Mouse (Mus musculus): ENCODE data around the gene Marc1. TPM values are rescaled to one million over a fixed set of nuclear protein-coding genes. Genes with fewer than 3 reads are reported as not detected.
A peak's percentile ranks its signal among the peaks of the same experiment; 100 is the strongest.

The Marc1 gene
- polyA plus RNA-seq, 1 experiment from 2014 or later, result 1.6 TPM

- no peak overlapping the region for H3K27ac ChIP-seq (ENCODE audit: low read depth, low read length)
- no peaks in the 10 kb centered on the region for H3K27me3 ChIP-seq (replicated peaks; ENCODE audit: control insufficient read depth, insufficient read depth, low read length)
- H3K9ac ChIP-seq (ENCODE audit: low read depth, low read length), result no peak overlapping the region
- 41% methylated on average over 3 of the region's 3 CpGs for WGBS
- no peaks in the 10 kb centered on the region for H3K36me3 ChIP-seq (ENCODE audit: control insufficient read depth, insufficient read depth)
- no peak for ATAC-seq
- no peak for TF ChIP-seq CTCF (IDR thresholded peaks at IDR 0.05; ENCODE audit: low read depth)
- H3K9me3 ChIP-seq (ENCODE audit: control insufficient read depth), result no peaks in the 10 kb centered on the region
- H3K4me1 ChIP-seq (replicated peaks; ENCODE audit: control insufficient read depth, insufficient read depth, low read length), result no peaks in the 10 kb centered on the region
- H3K4me2 ChIP-seq (replicated peaks; ENCODE audit: low read depth), result no peak overlapping the region
- no peak overlapping the region for H3K4me3 ChIP-seq (ENCODE audit: low read depth, low read length)
These were observed 47.2 kb downstream of the Marc1 start for GRCm38 (mm10) chr1:184763866-184764265.

DNA sequence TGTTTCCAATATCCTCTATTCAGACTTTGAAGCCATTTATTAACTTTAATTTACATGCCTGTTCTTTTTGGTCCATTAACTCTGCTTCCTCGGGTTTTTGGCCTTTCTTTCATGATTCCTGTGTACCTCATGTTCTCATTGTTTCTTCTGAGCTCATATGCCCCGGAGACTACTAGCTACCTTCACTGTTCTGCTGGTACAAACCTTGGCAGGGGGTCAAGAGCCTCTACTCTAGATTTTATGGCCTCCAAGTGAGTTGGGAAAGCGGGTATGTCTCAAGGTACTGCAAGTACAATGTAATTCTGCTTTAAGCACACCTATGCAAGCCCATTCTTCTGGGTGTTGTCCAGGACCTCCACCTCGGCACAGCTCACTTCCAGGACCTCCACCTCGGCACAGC, 48.2 kb downstream of the Marc1 start:
- H3K9me3 ChIP-seq (ENCODE audit: control insufficient read depth), result no peaks in the 10 kb centered on the region
- H3K9ac ChIP-seq (ENCODE audit: low read depth, low read length), result no peak overlapping the region
- no peak overlapping the region for H3K27ac ChIP-seq (ENCODE audit: low read depth, low read length)
- H3K4me3 ChIP-seq (ENCODE audit: low read depth, low read length), result no peak overlapping the region
- no peak overlapping the region for H3K4me2 ChIP-seq (replicated peaks; ENCODE audit: low read depth)
- no peak for TF ChIP-seq CTCF (IDR thresholded peaks at IDR 0.05; ENCODE audit: low read depth)
- 71% methylated on average over 5 of the region's 5 CpGs for WGBS
- no peaks in the 10 kb centered on the region for H3K36me3 ChIP-seq (ENCODE audit: control insufficient read depth, insufficient read depth)
- H3K4me1 ChIP-seq (replicated peaks; ENCODE audit: control insufficient read depth, insufficient read depth, low read length), result no peaks in the 10 kb centered on the region
- no peaks in the 10 kb centered on the region for H3K27me3 ChIP-seq (replicated peaks; ENCODE audit: control insufficient read depth, insufficient read depth, low read length)
- no peak for ATAC-seq

DNA sequence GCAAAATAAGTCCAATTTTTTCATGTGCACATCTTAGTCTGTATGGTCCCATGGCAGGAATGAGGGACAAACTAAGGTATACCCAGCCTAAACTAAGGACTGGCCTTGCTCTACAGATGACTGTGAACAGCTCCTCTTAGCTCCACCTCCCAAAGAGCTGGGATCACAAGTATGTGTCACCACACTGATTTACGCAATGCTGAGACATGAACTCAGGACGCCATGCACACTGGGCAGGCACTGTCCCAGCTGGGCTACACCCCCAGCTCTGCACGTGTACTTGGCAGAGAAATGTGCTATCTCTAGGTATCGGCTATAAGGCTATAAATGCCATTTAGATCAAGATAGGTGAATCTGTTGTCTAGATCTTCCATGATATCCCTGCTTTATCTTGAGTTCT, 49.1 kb downstream of the Marc1 start:
- no peaks in the 10 kb centered on the region for H3K36me3 ChIP-seq (ENCODE audit: control insufficient read depth, insufficient read depth)
- no peak overlapping the region for H3K4me3 ChIP-seq (ENCODE audit: low read depth, low read length)
- no peak overlapping the region for H3K27ac ChIP-seq (ENCODE audit: low read depth, low read length)
- no peaks in the 10 kb centered on the region for H3K27me3 ChIP-seq (replicated peaks; ENCODE audit: control insufficient read depth, insufficient read depth, low read length)
- WGBS, result 50% methylated on average over 4 of the region's 4 CpGs
- H3K4me2 ChIP-seq (replicated peaks; ENCODE audit: low read depth), result no peak overlapping the region
- no peaks in the 10 kb centered on the region for H3K4me1 ChIP-seq (replicated peaks; ENCODE audit: control insufficient read depth, insufficient read depth, low read length)
- H3K9me3 ChIP-seq (ENCODE audit: control insufficient read depth), result no peaks in the 10 kb centered on the region
- no peak for TF ChIP-seq CTCF (IDR thresholded peaks at IDR 0.05; ENCODE audit: low read depth)
- no peak for ATAC-seq
- no peak overlapping the region for H3K9ac ChIP-seq (ENCODE audit: low read depth, low read length)

- WGBS, result 59% methylated on average over 5 of the region's 5 CpGs
- no peaks in the 10 kb centered on the region for H3K36me3 ChIP-seq (ENCODE audit: control insufficient read depth, insufficient read depth)
- H3K27me3 ChIP-seq (replicated peaks; ENCODE audit: control insufficient read depth, insufficient read depth, low read length), result no peaks in the 10 kb centered on the region
- H3K27ac ChIP-seq (ENCODE audit: low read depth, low read length), result no peak overlapping the region
- no peaks in the 10 kb centered on the region for H3K4me1 ChIP-seq (replicated peaks; ENCODE audit: control insufficient read depth, insufficient read depth, low read length)
- H3K4me2 ChIP-seq (replicated peaks; ENCODE audit: low read depth), result no peak overlapping the region
- no peaks in the 10 kb centered on the region for H3K9me3 ChIP-seq (ENCODE audit: control insufficient read depth)
- no peak for TF ChIP-seq CTCF (IDR thresholded peaks at IDR 0.05; ENCODE audit: low read depth)
- ATAC-seq, result no peak
- no peak overlapping the region for H3K4me3 ChIP-seq (ENCODE audit: low read depth, low read length)
- no peak overlapping the region for H3K9ac ChIP-seq (ENCODE audit: low read depth, low read length)
These were observed 58.4 kb downstream of the Marc1 start for GRCm38 (mm10) chr1:184752671-184753070.

DNA sequence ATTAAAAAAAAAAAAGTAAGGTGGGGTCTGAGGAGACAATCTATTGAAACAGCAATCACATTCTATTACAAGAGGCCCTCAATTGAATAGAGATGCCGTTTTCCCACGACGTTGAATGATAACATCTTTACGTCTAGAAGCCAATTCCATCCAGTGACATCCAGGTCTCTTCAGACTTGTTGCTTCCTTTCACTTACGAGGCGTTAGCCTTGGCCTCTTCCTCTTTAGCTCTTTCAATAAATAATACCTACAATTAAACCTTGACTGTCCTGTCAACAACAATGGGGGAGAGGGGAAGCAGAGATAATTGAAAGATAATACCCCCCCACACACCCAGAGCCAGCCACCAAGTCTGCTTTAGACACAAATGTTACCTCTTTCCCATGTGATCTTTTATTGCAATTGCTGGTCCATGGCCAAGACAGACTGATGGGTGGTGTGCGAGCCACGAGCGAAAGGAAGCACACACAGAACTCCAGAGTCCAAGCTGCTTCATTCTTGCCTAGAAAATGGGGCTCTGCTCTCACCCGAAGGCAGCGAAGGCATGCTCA, 60.9 kb downstream of the Marc1 start:
- Histone ChIP-seq H3K4me1 (replicated peaks; ENCODE audit: control insufficient read depth, insufficient read depth, low read length) (no peaks in the 10 kb centered on the region), H3K36me3 (ENCODE audit: control insufficient read depth, insufficient read depth) (no peaks in the 10 kb centered on the region), H3K4me3 (ENCODE audit: low read depth, low read length) (no peak overlapping the region), H3K9ac (ENCODE audit: low read depth, low read length) (no peak overlapping the region), H3K9me3 (ENCODE audit: control insufficient read depth) (no peaks in the 10 kb centered on the region), H3K27ac (ENCODE audit: low read depth, low read length) (no peak overlapping the region), H3K4me2 (replicated peaks; ENCODE audit: low read depth) (no peak overlapping the region), H3K27me3 (replicated peaks; ENCODE audit: control insufficient read depth, insufficient read depth, low read length) (no peaks in the 10 kb centered on the region)
- 73% methylated on average over 11 of the region's 11 CpGs for WGBS
- no peak for TF ChIP-seq CTCF (IDR thresholded peaks at IDR 0.05; ENCODE audit: low read depth)
- no peak for ATAC-seq

DNA sequence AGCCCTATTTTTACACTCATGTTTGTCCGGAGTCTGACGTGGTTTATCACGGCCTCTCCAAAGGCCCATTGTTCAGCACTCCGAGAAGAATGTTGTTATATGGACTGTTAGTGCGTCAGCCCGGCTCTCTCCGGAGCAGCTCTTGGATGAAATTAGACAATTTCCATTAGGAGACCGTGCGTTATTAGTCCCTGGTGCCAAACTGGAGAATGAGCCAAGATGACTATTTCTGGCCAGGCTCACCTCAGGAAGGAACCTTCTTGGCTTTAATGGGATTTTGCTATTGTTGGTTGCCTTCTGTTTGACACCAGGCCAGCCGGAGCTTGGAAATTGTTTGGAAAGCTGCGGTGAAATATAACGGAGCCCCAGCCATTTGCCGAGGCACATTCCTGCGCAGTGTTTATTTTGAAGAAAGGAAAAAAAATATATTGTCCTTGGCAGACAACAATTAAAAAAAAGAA, 62.4 kb downstream of the Marc1 start:
- H3K27me3 ChIP-seq (replicated peaks; ENCODE audit: control insufficient read depth, insufficient read depth, low read length), result 0 out of 2 replicates have a peak, but pooled peaks cover 8% of the 10 kb centered on the region
- peak; percentile 43 for ATAC-seq
- H3K9ac ChIP-seq (ENCODE audit: low read depth, low read length), result no peak overlapping the region
- WGBS, result 42% methylated on average over 14 of the region's 14 CpGs
- H3K4me3 ChIP-seq (ENCODE audit: low read depth, low read length), result no peak overlapping the region
- TF ChIP-seq CTCF (IDR thresholded peaks at IDR 0.05; ENCODE audit: low read depth), result no peak
- no peaks in the 10 kb centered on the region for H3K9me3 ChIP-seq (ENCODE audit: control insufficient read depth)
- no peaks in the 10 kb centered on the region for H3K36me3 ChIP-seq (ENCODE audit: control insufficient read depth, insufficient read depth)
- H3K27ac ChIP-seq (ENCODE audit: low read depth, low read length), result no peak overlapping the region; the same call in 1 of the 2 replicates
- 0 out of 2 replicates have a peak overlapping the region, but pooled peaks have one; percentile 9 for H3K4me2 ChIP-seq (replicated peaks; ENCODE audit: low read depth)
- H3K4me1 ChIP-seq (replicated peaks; ENCODE audit: control insufficient read depth, insufficient read depth, low read length), result no peaks in the 10 kb centered on the region
